Mouse (Mus musculus) layer of hippocampus, postnatal 14 days (tissue): Measurements from ENCODE around the gene Ptpro. TPM values are rescaled to one million over a fixed set of nuclear protein-coding genes. Genes with fewer than 3 reads are reported as not detected.
"Not testable (repeated sequence)": the region's sequence is repeated elsewhere in the genome, so short reads cannot be mapped to it uniquely, and the experiment has no call there.

Experiments used
- DNase-seq, 2 experiments: peaks; one replicate each; pipeline ENCODE4 v3.0.0; 2021 to 2022; ENCODE audit warnings: low spot score in 2 of 2, mixed read lengths in 1 of 2
- total RNA-seq, 2 experiments: library from RNA; stranded (reverse); gene quantifications; 2 replicates each; pipeline ENCODE4 v1.2.3; 2021

Gene Ptpro
- total RNA-seq, 2 experiments from 2014 or later, result 76.3 to 78.7 TPM

DNA sequence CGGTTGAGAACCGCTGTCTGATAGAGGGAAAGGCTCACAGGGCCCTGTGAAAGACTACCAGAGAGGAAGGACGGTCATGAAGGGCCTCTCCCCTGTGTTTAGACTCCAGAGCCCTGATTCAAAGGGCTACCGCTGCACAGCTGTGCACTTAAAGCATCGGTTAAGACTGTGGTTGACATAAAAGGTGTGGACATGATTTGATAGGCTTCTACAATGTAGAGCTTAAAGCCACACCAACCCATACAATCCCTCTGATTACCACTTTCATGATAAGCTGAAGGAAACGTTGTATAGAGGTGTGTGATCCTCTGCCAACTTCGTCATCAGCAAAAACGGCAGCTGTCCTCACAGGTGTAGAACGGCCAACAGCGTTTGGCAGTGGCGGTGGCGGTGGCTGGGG, 191.0 kb downstream of the Ptpro start:
- DNase-seq, result no peak

DNA sequence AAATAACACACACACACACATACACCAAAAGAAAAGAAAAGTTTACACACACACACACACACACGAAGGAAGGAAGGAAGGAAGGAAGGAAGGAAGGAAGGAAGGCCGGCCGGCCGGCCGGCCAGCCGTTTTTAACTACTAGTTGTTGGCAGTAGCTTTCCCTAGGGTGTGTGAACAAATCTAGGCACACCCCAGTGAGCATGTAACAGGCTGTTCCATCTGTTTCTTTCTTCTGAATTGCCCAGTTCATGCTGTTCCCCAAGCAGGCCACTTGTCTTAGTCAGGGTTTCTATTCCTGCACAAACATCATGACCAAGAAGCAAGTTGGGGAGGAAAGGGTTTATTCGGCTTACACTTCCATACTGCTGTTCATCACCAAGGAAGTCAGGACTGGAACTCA, 194.0 kb downstream of the Ptpro start:
- DNase-seq, result not testable (repeated sequence)

DNA sequence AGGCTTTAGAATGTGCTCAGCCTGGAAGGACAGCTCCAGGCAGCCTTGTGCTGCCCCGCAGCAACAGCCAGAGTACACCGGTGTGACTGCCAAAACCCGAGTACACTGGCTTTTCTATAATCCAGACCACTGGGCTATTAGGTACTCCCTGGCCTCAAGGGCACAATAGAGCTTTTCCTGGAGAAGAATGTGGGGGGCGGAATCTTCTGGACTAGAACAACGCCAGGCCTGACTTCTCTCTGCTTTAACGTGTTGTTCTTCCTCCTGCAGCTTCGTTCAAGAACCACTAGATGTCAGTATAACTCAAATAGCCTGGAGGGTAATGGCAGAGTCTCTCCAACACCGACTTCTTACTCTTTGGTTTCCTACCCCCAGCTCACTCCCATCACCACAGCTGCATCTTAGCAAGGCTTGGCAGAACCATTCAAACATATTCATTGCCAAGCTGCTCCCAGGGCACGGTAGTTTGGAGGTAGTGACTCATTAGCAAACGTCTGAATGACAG, 203.5 kb downstream of the Ptpro start:
- peak; percentile 50 to 76 for DNase-seq

DNA sequence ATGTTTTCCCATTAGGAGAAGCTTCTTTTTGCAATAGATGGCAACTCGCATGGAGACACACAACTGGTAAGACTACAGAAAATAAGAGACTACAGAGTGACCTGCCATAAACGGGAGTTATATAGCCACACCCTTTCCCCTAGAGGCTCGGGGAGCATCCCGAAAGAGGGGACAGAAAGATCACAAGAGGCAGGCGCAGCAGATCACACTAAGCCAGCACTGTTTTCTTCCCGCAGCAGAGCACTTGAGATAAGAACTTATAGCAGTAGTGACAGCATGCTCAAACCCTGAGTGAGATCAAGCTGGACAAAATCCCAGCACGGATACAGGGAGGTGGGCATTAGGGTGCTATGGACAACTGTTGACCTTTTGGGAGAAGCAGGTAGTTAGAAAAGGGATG, 203.9 kb downstream of the Ptpro start:
- DNase-seq, result no peak

DNA sequence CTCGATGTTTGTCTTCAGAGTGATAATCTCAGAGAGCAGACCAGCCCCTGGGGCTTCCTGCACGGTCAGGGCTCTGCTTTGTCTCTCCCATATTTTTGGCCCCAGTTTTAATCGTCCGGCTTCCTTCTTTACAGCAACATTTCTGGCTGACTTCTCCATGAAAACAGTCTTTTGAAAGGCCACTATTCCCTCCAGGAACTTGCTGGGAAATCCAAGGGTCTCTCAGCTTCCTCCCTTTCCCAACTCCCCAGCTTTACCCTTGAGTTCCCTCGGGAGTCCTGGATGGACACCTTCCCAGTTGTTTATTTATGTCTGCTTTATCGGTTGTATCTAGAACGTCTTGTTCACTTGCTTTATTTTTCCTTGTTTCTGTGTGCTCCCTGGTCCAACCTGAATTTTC, 205.1 kb downstream of the Ptpro start:
- DNase-seq, result no peak

DNA sequence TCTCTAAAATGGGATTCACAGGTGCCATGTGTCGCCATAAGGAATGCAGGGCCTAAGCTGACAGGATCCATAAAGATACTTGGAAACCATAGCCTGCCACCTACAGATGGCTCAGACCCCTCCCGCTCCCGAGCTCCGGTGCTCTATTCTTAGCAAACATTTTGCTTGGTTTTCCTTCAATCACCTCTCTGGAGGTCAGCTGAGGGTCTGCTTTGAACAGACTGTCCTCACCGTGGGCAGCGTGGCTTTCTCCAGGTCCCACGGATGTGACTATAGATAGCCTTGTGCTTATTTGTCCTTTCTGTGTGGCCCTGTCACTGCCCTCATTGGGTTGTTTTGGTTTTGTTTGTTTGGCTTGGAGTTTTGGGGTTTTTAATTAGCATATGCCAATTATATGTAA, 206.0 kb downstream of the Ptpro start:
- no peak for DNase-seq

DNA sequence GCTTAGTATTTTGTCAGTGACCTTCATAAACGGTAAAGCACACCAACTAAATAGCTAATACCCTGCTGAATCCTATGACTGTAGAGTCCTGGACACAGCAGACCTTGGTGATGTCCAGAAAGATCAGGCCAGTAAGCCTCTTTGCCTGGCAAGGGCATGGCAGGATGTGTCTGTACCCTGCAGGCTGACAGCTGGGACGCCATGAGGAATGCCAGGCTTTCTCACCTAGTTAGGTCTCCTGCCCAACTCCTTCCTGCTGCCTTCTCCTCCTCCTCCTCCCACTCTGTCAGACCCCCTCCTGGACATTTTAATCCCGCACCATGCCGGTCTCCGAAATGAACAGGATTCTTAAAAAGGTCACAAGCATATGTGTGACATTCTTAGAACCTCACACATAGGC, 211.7 kb downstream of the Ptpro start:
- DNase-seq, result no peak

DNA sequence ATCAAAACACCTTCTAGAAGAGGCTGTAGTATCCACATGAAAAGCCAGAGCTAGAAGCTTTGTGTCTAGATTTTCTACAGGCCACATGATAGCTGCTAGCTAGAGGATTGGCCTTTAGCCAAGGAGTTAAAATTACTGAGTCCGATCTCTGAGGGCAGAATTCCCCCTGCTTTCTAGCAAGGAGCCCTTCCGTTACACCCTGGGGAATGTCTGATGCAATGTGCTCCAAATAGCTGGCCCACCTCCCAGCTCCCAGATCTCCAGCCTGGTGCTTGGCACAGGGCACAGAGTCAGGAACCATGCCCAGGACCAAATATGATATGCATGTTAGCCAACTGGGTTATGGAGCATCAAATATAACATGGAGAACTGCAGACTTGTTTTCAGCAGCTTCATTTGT, 213.1 kb downstream of the Ptpro start:
- DNase-seq, result peak; percentile 40 to 78

DNA sequence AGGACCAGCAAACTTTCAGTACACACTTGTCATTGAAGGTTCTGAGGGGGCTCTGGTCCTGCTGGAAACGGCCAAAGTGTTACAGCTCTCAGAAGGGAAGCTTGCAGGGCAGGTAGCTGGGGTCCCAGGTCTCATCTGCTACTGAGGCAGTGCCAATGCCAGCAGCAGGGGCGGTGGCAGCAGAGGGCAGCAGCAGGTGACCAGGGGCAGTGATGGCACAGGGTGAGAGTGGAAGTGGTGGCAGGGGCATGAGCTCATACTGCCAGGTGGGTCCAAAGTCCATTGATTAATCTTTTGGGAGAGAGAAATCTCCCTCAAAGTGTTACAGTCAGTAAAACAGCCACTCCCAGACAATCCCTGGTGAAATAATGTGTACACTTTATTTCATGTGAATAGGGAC, 214.1 kb downstream of the Ptpro start:
- no peak for DNase-seq

DNA sequence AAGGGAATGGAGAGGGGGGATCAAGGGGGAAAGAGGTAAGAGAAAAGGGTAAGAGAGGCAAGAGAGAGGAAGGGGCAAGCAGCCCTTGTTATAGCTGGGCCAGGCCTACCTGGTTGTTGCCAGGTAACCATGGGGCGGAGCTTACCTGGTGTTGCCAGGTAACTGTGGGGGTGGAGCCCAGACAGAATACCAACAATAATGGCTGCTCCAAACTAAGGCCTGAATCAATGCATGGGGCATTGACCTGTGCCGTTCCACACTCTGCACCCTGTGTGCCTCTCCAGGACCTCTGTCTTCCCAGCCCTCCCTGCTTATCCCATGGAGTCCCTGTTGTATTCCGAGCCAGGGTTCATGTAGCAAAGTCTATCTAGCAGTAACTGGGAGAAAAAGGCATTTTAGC, 215.6 kb downstream of the Ptpro start:
- DNase-seq, result no peak

DNA sequence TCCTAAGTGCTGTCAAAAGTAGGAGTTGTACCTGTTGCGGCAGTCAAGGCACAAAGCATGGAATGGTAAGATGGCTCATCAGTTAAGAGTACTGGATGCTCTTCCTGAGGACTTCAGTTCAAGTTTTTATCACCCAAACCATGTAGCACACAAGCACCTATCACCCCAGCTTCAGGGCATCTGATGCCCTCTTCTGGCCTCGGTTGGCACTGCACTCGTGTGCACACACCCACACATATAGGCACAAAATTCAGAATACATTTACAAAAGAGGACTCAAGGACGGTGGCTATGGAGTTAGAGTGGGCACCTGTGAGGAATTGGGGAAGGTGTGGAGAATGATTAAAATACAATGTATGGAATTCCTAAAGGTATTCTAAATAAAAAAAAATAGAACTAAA, 217.4 kb downstream of the Ptpro start:
- no peak for DNase-seq

DNA sequence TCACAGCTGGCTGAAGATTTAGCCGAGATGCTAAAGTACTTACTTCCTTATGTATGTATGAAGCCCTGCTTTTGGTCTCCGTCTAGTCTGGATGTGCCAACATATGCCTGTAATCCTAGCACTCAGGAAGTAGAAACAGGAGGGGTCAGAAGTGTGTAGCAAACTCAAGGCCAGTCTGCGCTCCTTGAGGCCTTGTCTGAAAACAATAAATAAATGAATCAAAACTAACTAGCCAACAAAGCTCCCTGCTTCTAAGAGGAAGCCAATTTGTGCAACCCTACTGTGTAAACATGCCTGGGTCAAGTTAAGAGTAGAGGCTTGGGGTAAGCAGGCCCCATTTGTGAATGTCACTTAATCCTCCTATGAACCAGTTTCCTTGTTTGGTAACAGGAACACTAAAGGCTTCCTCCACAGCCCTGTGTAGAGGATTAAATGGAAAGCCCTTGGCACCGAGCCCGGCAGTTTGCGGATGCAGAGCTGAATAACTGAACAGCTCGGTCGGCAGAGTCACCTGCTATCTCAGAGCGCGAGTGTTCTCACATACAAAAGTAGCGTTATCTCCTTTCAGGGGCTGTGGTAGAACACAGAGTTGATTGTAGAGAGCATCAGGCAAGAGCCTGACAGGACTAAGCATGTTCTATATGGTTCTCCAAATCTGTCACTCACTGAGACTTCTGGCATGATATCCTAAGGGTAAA, 218.9 kb downstream of the Ptpro start:
- DNase-seq, result peak; percentile 78 to 91

DNA sequence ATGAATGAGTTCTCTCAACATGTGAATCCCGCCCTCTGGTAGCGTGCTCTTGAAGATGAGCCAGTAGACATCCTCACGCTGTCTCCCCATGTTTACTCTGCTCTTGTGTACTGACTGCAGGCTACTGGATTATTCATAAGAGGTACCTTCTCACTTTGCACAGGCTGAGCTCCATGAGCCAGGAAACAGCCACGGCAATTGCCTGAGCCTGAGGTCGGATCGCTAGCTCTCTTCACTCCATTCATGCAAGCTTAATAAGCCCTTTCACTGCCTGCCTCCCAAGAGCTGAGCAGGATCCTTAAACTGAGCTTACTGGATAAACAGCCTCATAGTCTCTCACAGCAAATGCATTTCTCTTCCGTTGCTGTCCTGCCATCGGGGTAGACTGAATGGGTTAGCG, 220.0 kb downstream of the Ptpro start:
- no peak for DNase-seq

DNA sequence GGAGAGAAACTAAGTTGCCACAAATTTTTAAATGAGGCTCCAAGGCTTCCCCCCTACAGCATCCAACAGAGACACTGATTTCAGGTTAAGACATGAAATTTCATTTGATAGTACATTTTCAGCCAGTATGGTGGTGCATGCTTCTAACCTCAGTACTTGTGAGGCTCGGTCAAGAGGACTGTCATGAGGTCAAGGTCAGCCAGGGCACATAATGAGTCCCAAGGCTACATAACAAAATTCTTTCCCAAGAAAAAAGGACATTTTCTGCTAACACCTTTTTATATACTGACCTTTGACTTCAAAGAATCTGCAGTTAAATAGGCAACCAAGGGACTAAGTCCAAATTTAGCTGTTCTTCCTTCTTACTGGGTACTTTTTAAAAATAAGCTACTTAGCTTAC, 221.3 kb downstream of the Ptpro start:
- no peak for DNase-seq

DNA sequence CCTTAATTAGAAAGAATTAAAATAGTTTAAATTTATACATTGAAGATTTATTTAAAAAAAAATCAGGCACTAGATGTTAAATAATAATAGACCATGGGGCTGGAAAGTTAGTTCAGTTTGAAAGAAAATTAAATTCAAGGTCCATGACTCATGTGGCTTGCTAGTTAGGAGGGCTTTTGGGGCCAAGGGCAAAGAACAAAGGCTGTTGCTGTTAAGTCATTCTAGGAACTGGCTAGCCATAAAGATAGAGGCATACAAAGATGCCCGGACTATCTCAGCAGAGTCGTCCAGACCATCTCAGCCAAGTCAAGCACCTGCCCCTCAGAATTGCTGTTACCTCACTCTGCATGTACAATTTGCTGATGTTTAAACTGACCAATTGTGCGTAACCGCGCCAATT, 223.6 kb downstream of the Ptpro start:
- not testable (repeated sequence) for DNase-seq

DNA sequence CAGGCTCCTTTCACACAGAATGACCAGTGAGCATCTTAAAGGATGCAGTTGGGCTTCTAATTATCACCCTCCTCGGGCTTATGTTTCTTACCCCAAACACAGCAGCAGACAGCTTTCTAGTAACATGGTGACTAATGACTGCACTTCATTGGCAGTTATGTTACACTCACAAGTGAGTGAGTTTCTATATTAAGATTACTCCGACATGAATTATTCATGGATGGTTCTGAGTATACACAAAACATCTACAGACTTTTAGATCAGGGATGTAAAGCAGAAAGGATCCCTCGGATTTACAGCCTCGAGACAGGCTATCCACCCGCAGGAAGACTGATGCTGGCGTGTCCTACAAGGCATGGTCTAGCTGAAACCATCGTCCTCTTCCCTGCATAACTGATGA, 230.8 kb downstream of the Ptpro start:
- DNase-seq, result no peak

DNA sequence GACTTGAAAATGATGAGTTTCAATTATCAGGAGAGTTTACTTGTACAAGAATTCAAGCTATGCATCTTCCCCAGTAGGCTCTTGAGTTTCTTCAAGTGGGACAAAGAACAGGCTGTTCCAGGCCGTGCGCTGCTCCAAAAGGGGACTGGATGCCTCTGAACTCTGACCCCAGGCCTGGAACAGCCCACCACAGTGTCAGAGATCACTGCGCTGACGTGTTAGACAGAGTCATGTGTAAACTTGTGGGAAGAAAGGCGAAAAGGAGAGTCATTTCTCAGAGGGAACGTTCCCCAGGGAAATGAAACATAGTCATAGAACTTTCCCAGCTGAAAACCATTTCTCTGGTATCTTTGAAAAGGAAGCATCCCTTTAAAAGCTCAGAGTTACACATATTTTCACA, 235.3 kb downstream of the Ptpro start:
- DNase-seq, result no peak

DNA sequence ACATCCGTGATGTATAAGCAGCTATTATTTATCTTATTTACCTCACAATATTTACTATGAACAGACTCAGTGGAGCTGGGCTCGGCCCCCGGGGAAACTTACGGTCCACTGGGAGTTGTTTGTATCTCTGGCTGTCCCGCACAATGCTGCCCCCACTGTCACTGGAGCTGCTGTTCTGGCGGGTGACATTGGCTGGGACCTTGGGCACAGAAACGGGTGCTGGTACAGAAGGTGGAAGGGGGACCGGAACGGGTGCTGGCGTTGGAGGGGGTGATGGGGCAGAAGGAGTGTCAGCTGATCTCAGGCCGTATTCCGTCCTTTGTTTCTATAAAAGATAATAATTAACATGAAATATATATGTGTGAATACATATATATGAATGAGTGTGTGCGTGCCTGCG, 238.0 kb downstream of the Ptpro start:
- no peak for DNase-seq

DNA sequence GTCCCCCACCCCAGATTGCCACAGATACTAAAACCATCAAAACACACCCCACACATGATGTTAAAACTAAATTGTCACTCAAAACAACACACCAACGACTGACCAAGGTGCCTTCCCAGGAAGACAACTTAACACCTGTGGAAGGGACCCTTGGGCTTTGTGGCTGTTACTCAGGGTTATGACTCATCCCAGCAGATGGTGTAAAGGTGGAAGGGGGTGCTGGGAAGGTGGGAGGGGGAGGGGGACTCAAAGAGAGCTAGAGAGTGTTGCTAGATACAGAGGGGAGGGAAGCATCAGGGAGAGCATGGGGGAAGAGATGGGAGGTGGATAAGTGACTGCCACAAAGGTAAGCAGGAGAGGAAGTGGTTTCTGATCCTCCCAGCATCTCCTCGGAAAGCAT, 239.5 kb downstream of the Ptpro start:
- DNase-seq, result no peak

DNA sequence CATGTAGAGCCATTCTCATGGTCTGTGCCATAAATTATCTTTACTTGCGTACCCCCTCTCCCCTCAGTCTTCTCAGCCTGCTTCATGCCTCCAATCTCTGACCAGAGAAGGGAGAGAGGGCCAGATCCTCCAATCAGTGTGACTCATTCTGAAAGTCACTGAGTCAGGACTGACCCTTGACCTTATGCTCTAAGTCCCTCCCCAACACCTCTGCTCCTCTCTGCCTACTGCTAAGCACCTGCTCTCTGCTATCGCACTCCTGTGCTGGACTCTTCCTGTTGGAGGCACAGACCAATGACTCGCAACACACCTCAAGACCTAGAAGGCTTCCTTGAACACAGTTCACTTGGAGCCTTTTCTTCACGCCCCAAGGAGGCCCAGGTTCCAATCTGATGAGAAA, 240.5 kb downstream of the Ptpro start:
- DNase-seq, result no peak

DNA sequence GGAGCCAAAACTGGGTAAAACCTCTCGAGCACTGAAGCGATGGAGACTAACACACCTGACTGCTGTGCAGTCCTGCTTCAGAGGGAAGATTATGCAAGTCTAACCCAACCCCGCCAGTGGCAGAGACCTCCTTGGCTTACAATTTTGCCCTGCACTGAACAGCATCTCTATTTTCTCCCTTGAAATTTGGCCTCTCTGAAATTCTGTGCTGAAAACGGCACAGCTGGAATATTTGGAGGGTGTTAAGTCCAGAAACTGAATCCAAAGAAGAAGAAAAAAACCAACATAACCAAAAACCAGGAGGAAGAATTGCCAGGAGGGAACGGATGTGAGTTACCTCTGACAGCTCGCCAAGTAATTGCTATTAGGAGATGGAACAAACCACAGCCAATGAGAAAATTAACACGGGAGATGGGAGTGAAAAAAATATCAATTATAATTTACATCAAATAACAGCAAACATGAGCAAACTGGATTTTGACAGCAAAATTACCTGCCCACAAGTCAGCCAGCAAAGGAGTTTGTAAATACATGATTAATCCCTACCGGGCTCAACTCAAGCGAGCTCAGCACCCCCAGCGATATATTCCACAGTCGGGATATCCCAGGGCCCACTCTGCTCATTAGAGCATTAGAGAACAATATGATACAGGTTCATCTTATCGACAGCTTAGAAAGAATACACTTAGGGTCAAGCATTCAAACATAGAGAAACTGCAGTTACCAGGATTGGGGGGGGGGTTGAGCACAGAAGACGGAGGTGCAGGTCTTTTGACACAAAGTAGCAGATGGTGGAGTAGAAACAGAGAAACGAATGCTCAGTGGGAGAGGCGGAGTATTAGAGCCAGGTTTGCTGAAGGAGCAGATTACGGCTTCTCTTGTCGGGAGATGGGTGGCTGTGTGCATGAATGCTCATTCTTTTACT, 241.4 kb downstream of the Ptpro start:
- DNase-seq, result no peak

DNA sequence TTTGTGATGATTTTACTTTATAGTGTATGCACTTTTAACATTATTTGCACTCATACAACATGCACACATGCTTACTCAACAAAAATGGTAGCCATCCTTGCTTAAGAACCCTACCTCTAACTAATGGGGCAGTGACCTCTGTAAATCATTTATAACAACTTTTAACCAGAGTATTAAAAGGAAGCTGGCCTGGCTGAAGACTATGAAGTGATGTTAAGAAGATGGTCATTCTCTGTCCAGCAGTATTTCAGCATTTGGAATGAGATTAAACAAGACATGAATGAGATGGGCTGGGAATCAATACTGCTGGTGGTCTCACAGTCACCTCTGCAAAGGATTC, 242.0 kb downstream of the Ptpro start:
- DNase-seq, result no peak

DNA sequence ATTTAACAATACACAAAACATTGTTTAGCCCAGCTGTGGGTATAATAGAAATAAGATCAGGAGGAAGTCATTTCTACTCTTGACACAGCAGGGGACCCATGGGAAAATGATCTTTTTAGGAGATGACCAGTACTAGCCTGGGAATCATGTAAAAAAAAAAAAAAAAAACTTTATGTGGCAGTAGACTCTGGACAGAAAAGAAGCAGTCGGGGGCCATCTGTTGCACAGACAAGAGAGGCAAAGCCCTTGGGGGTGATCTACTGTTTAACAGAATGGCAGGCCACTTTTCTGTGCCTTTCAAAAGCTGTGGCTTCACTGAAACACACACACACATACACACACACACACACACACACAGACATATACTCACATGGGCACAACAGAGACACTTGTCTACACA, 242.7 kb downstream of the Ptpro start:
- no peak for DNase-seq
